Mouse (Mus musculus) kidney, adult 2 months (tissue): ENCODE measurements around the gene Nf1. TPM values are rescaled to one million over a fixed set of nuclear protein-coding genes. Genes with fewer than 3 reads are reported as not detected.

Source experiments
- DNase-seq: peaks from one replicate; pipeline ENCODE4 v3.0.0; 2021
- H3K27ac ChIP-seq: fragments of 200-500 bp; 2 replicates; pipeline ENCODE4 v1.5.1; 2012; ENCODE audit warnings: low read depth, low read length, control low read depth, inconsistent platforms; ENCODE audit not compliant: insufficient read depth
- H3K27me3 ChIP-seq: fragments of 200-500 bp; replicated peaks from 2 replicates; pipeline ENCODE4 v1.6.1; 2012; ENCODE audit warnings: mild to moderate bottlenecking, moderate library complexity, low read length, inconsistent platforms; ENCODE audit not compliant: control insufficient read depth, insufficient read depth
- H3K36me3 ChIP-seq: fragments of 200-500 bp; 2 replicates; pipeline ENCODE4 v1.6.1; 2012; ENCODE audit warnings: mild to moderate bottlenecking, moderate library complexity, low read length, inconsistent platforms; ENCODE audit not compliant: control insufficient read depth, insufficient read depth
- H3K4me1 ChIP-seq: fragments of 200-500 bp; 2 replicates; pipeline ENCODE4 v1.6.1; 2011; ENCODE audit warnings: low read length; ENCODE audit not compliant: control insufficient read depth, insufficient read depth
- H3K4me3 ChIP-seq: fragments of 200-500 bp; 2 replicates; pipeline ENCODE4 v1.5.1; 2011; ENCODE audit warnings: mild to moderate bottlenecking, low read depth, low read length, control low read depth; ENCODE audit not compliant: insufficient read depth
- CTCF ChIP-seq: fragments of 200-500 bp; conservative IDR thresholded peaks from 2 replicates; pipeline ENCODE4 v1.5.1; 2011; ENCODE audit warnings: low read depth, mild to moderate bottlenecking, control low read depth, low read length, moderate library complexity, mixed read lengths; ENCODE audit not compliant: insufficient read depth, insufficient read length
- POLR2A ChIP-seq: fragments of 200-500 bp; IDR thresholded peaks from one replicate; pipeline ENCODE4 v1.6.1; 2011; ENCODE audit warnings: low read depth, low read length, control low read depth
- WGBS: fragments of 180-500 bp; shearing (Covaris S2); methylation state at CpG from one replicate; pipeline ENCODE4 v1.1.7; 2018; 5-methylcytosine and 5-hydroxymethylcytosine counted together
- polyA plus RNA-seq: library from polyadenylated mRNA; depleted of rRNA; stranded (reverse); fragments of >200 nt; gene quantifications from 2 replicates; pipeline ENCODE4 v1.2.3, GENCODE M21; 2012

Gene Nf1
- polyA plus RNA-seq, 1 experiment: 10.2 TPM

DNA sequence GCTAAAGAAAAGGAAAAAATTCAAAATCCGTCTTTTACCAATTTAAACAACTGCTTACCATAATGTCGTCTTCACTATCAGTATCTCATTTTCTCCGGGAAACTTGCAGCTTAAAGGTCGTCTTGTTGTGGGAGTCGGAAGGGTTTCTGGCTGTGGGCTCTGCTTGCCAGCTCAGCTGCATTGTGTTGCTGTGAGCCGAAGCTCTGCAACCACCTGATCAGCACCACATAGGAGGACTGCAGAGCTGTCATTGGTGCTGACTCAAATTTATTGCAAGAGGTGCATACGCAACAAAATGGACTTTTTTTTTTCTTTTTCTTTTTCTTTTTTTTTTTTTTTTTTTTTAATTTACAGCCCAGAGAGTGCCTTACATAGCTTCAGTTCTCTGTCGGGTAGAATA is 164.4 kb downstream of the Nf1 start, which contains the start of gene Omg:
Gene Omg (minus strand): TSS at position 240 of the 400 bp plus-strand sequence.
- H3K4me1 ChIP-seq: peaks cover 2% of the 10 kb centered on the region; the same call in 1 of the 2 replicates
- TF ChIP-seq CTCF (no peak), POLR2A (no peak)
- no peak for DNase-seq
- no peak within 1 kb of the TSS for H3K4me3 ChIP-seq
- H3K27me3 ChIP-seq: no peaks in the 10 kb centered on the region
- no peak within 1 kb of the TSS for H3K27ac ChIP-seq
- H3K36me3 ChIP-seq: no peaks in the 10 kb centered on the region
- 49% methylated on average over 8 of the region's 8 CpGs for WGBS

DNA sequence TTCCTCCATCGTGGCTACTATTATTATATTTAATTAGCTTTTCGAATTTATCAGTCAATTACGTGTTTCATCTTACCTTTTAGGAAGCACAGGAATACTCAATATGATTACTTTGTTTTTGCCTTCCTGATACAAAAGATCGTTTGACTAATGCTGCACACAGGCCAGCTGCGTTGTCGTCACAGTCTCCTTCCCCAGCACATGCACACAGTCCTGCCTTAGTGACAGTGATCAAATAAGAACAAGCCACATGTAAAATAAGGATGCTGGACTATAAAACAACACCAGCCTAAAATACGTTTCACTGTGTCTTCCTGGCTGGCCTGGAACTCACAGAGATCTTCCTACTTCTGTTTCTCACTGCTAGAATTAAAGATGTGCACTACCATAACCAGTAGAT is 165.0 kb downstream of the Nf1 start:
- DNase-seq: no peak
- no peak overlapping the region for H3K27ac ChIP-seq
- H3K27me3 ChIP-seq: no peaks in the 10 kb centered on the region
- TF ChIP-seq CTCF: no peak
- no peak for TF ChIP-seq POLR2A
- 92% methylated on average over 7 of the region's 7 CpGs for WGBS
- H3K4me3 ChIP-seq: no peak overlapping the region
- H3K36me3 ChIP-seq: no peaks in the 10 kb centered on the region
- H3K4me1 ChIP-seq: peaks cover 2% of the 10 kb centered on the region; the same call in 1 of the 2 replicates

DNA sequence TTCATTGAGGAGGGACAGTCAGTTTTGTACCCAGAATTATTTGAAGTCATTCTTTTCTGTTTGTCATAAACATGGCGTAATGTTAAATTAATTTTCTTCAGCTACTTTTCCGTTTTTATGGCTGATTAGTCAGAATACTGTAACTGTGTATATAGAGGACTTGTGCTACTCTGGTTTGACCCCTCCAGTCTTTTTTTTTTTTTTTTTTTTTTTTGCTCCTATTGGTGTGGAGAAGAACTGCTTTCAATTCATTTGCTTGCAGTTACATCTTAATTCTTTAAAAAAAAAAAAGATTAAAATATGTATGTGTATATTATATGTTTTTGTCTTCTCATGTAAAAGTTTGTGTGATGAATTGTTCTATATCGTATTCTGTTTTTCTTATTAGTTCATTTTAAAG is 172.5 kb downstream of the Nf1 start:
- WGBS: 91% methylated on average over 3 of the region's 3 CpGs
- H3K27ac ChIP-seq: no peak overlapping the region
- H3K27me3 ChIP-seq: no peaks in the 10 kb centered on the region
- H3K4me3 ChIP-seq: no peak overlapping the region
- no peaks in the 10 kb centered on the region for H3K36me3 ChIP-seq
- no peak for DNase-seq
- TF ChIP-seq CTCF (no peak), POLR2A (no peak)
- H3K4me1 ChIP-seq: no peaks in the 10 kb centered on the region

DNA sequence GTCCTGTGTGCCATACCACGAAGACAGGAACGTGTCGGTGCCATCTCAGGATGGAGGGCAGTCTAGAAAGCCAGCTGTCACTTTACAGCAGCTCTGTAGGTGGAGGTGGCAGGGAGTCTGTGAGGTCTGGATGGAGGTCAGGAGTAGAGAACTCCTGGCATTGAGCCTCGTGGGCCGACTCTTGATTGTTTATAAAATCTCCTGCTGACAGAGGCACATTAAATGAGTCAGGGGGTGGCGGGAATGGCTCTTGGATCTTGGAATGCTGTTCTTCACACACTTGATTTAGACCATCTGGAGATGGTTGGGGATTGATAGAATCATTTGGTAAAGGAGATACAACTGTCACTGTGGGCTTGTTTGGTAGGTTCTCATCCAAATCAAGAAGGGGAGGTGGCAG is 175.8 kb downstream of the Nf1 start:
- TF ChIP-seq CTCF: no peak
- no peak for TF ChIP-seq POLR2A
- no peaks in the 10 kb centered on the region for H3K4me1 ChIP-seq
- H3K27me3 ChIP-seq: no peaks in the 10 kb centered on the region
- no peak for DNase-seq
- no peak overlapping the region for H3K27ac ChIP-seq
- no peak overlapping the region for H3K4me3 ChIP-seq
- 67% methylated on average over 6 of the region's 6 CpGs for WGBS
- no peaks in the 10 kb centered on the region for H3K36me3 ChIP-seq

DNA sequence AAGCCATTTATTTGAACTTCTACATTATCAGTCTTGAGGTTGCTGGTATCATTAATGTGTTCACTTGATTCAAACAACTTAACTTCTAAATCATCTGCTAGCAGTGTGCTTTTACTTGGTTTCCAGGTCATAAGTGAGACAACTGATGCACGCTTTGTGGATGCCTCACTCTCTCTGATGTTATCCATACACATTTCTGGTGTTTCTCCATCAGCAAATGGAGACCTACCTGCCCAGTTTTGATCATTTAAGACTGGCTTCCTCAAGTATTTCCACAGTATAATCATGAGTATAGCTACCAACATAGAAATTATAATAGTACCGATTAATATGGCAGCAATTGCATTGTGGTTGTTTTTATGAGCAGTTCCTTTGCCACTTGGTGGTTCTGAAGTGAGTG is 176.3 kb downstream of the Nf1 start:
- no peaks in the 10 kb centered on the region for H3K27me3 ChIP-seq
- no peaks in the 10 kb centered on the region for H3K36me3 ChIP-seq
- DNase-seq: no peak
- no peak overlapping the region for H3K4me3 ChIP-seq
- no peaks in the 10 kb centered on the region; the same call in 1 of the 2 replicates for H3K4me1 ChIP-seq
- no peak for TF ChIP-seq POLR2A
- no peak for TF ChIP-seq CTCF
- H3K27ac ChIP-seq: no peak overlapping the region
- 99% methylated on average over 2 of the region's 2 CpGs for WGBS

DNA sequence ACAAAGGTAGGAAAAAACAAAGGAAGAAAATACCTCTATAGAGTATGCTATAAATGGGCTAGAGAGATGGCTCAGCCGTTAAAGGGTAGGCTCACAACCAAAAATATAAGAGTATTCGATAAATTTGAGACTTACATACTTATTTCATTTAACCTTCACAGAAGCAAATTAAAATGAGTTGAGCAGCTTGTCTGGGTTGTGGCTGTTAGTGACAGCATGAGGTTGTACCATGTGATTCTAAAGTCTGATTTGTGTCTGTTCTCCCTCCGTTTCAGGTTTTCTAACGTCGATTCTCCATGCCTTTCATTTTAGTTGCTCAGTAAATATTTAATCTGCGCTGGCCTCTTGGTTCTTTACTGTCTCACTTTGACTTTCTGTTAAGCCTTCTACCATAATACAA is 179.8 kb downstream of the Nf1 start:
- Histone ChIP-seq H3K27ac (no peak overlapping the region), H3K27me3 (no peaks in the 10 kb centered on the region), H3K4me3 (no peak overlapping the region), H3K4me1 (no peaks in the 10 kb centered on the region; the same call in 1 of the 2 replicates), H3K36me3 (no peaks in the 10 kb centered on the region)
- 70% methylated on average over 6 of the region's 6 CpGs for WGBS
- TF ChIP-seq CTCF (no peak), POLR2A (no peak)
- DNase-seq: no peak

DNA sequence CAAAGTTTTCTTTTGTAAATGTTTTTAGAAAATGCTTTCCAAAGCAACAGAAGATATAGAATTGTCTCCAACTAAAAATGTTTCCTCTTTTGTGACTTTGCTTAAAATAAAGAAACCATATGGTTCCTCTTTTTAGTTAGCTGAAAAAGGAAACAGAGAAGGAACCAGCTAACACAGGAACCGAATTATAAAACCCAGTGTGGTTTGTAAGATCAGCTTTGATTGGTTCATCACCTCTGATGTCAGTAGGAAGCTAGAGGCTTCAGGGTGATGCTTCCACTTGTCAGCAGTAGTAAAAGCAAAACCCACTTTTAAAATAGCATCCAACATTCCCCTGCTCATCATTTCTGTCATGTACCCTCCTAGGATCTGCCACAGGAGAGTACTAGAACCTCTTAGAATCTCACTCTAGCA is 180.4 kb downstream of the Nf1 start:
- no peak overlapping the region for H3K4me3 ChIP-seq

More for the DNA sequence above, 180.4 kb downstream of the Nf1 start:
- Histone ChIP-seq H3K27me3 (no peaks in the 10 kb centered on the region), H3K36me3 (no peaks in the 10 kb centered on the region), H3K27ac (no peak overlapping the region), H3K4me1 (no peaks in the 10 kb centered on the region; the same call in 1 of the 2 replicates)
- WGBS: 70% methylated on average over 1 of the region's 1 CpGs
- DNase-seq: peak; percentile 36
- no peak for TF ChIP-seq CTCF
- no peak for TF ChIP-seq POLR2A
